Mouse (Mus musculus): Measurements from ENCODE around the gene Sh2b3. TPM values are rescaled to one million over a fixed set of nuclear protein-coding genes. Genes with fewer than 3 reads are reported as not detected.
A peak's percentile ranks its signal among the peaks of the same experiment; 100 is the strongest.

The Sh2b3 gene
- polyA plus RNA-seq, 1 experiment from 2014 or later, result 7.5 TPM

DNA sequence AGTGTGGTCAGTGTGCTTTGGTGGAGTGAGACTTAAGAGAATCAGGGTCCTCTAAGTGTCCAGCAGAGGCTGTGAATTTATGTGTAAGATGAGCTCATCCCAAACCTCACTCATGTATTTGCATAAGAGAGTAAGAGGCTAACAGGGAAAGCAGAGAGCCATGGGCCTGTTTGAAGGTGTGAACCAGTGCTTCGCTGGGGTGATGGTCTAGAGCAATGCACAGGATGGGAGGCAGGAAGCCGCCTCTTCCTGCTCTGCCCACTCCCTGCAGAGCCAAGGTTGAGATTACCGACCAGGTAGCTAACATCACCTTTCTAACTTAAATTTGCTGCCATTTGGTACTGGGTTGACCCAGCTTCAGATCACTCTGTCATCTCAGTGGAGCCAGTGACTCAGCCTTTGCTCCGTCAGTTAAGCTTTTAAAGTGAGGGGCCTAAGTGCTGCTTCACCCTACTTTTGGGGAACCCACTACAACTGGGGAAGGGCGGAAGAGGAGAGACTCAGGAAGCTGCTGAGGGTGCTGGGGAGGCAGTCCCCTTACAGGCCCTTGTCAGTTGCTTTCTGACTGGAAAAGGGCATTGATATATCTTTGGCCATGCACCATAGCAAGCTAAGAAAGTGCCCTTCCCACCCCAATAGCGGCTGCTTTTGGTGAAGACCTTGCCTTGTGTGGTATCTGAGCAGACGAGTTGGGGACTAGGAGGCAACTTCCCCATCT, 24.8 kb downstream of the Sh2b3 start:
- WGBS, result 94% methylated on average over 7 of the region's 7 CpGs
- Histone ChIP-seq H3K9ac (replicated peaks) (no peak overlapping the region), H3K4me1 (peaks cover 1% of the 10 kb centered on the region; the same call in 1 of the 2 replicates), H3K27ac (replicated peaks) (peak overlapping the region; percentile 6; the same call in 1 of the 2 replicates), H3K4me2 (no peak overlapping the region), H3K36me3 (peaks cover 65% of the 10 kb centered on the region), H3K27me3 (replicated peaks) (no peaks in the 10 kb centered on the region), H3K9me3 (replicated peaks) (no peaks in the 10 kb centered on the region), H3K4me3 (replicated peaks) (no peak overlapping the region)
- no peak for ATAC-seq (ENCODE audit: low FRiP score)

DNA sequence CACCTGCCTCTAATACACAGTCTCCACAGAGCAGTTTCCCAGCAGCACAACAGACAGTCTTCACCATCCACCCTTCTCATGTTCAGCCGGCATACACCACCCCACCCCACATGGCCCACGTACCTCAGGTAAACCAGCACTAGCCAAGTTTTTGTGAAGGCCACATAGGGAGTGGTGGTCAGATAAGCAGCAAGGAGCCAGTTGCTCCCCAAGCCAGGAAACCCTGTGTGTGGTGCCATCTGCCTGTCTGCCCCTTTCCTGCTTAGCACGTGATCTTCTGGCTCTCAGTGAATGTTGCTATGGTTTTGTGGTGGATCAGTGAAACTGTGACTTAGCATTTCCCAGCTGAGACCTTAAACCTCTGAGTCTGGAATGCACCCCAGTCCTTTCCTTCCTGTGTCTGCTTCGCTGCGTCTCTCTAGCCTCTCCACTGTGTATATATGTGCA, 25.9 kb downstream of the Sh2b3 start:
- ATAC-seq (ENCODE audit: low FRiP score), result no peak
- Histone ChIP-seq H3K9ac (replicated peaks) (no peak overlapping the region), H3K4me2 (no peak overlapping the region), H3K4me1 (peaks cover 6% of the 10 kb centered on the region), H3K9me3 (replicated peaks) (no peaks in the 10 kb centered on the region), H3K27me3 (replicated peaks) (no peaks in the 10 kb centered on the region), H3K4me3 (replicated peaks) (no peak overlapping the region), H3K36me3 (peaks cover 53% of the 10 kb centered on the region), H3K27ac (replicated peaks) (0 out of 2 replicates have a peak overlapping the region, but pooled peaks have one; percentile 6)
- 86% methylated on average over 5 of the region's 5 CpGs for WGBS

DNA sequence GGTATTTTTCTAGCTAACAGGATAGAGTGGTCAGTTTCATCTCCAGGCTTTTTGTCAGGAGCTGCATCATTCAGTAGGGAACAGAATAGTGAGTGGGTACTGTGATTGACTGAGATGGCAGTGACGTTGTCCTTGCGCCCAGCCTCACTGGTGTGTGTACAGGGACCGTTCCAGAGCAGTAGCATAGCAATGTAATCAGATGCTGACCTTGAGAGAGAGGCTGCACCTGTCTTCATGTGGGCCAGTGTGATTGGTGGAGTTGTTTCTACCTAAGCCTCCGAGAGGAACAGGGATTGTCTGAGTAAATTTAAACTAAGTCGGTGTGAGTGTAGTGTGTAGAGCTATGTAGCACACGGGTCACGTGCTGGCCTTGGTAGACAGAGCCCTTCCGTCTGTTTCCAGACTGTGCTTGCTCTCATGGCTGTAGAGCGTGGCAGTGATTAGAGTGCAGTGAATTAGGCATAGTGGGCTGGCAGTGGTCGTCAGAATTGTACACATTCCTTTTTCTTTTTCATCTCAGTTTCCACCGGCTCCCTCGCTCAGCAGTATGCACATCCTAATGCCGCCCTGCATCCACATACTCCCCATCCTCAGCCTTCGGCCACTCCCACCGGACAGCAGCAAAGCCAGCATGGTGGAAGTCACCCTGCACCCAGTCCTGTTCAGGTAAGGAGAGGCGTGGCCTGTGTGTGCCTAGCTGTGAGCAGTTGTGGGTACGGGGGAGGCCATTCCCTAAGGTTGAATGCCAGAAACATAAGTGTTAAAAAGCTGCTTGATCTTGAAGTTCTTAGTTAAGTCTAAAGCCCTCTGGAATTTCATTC, 26.9 kb downstream of the Sh2b3 start:
- Histone ChIP-seq H3K36me3 (peaks cover 48% of the 10 kb centered on the region), H3K27ac (replicated peaks) (no peak overlapping the region)

DNA sequence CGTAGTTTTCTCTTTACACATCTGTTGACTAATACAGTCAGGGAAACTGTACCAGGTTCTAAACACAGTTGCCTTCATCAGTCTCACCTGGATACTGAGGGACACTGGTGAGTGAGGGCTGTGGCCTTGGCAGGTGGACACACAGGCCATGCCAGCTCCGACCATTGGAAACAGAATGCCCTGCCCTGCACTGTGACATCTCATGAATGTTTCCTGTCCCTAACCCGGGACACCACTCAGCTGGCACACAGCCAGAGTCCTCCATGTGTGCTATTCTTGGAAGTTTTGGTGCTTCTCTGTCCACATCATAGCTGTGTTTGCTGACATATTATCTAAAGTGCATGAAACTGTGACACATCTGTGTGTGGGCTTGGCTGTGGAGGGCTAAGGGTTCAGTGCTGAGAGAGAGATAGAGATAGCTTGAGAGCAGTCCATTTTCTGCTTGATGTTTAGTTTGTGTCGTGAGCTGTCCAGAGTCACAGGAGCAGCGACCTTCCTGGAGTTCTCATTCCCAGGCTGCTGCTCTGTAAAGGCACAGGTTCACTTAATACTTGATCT, 27.7 kb downstream of the Sh2b3 start:
- no peak for ATAC-seq (ENCODE audit: low FRiP score)
- no peak overlapping the region for H3K27ac ChIP-seq (replicated peaks)
- WGBS, result 81% methylated on average over 5 of the region's 5 CpGs

More for the DNA sequence above, 26.9 kb downstream of the Sh2b3 start:
- Histone ChIP-seq H3K27me3 (replicated peaks) (no peaks in the 10 kb centered on the region), H3K9me3 (replicated peaks) (no peaks in the 10 kb centered on the region), H3K4me3 (replicated peaks) (no peak overlapping the region), H3K9ac (replicated peaks) (no peak overlapping the region), H3K4me2 (no peak overlapping the region), H3K4me1 (peaks cover 6% of the 10 kb centered on the region)
- no peak for ATAC-seq (ENCODE audit: low FRiP score)
- WGBS, result 88% methylated on average over 17 of the region's 17 CpGs

DNA sequence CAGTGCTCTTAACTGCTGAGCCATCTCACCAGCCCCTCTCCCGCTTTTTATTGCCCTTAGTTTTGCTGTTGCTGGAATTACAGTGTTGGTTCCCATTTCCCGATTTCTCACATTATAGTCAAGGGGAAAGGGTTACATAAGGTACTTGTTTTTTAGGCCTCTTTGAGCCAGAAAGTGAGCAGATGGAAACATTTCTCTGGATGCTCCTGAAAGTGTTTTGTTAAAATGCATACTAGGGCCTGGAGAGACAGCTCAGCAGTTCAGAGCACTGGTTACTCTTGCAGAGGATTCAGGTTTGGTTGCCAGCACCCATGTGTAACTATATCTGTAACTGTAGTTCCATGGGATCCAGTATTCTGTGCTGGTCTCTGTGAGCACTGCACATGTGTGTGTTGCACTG, 29.2 kb downstream of the Sh2b3 start:
- 91% methylated on average over 2 of the region's 2 CpGs for WGBS
- ATAC-seq (ENCODE audit: low FRiP score), result no peak
- no peaks in the 10 kb centered on the region for H3K27me3 ChIP-seq (replicated peaks)
- H3K9me3 ChIP-seq (replicated peaks), result no peaks in the 10 kb centered on the region
- H3K4me1 ChIP-seq, result peaks cover 6% of the 10 kb centered on the region
- H3K4me3 ChIP-seq (replicated peaks), result no peak overlapping the region
- H3K9ac ChIP-seq (replicated peaks), result no peak overlapping the region
- H3K27ac ChIP-seq (replicated peaks), result no peak overlapping the region
- H3K36me3 ChIP-seq, result peaks cover 55% of the 10 kb centered on the region
- H3K4me2 ChIP-seq, result no peak overlapping the region

More for the DNA sequence above, 27.7 kb downstream of the Sh2b3 start:
- H3K4me3 ChIP-seq (replicated peaks), result no peak overlapping the region
- H3K36me3 ChIP-seq, result peaks cover 52% of the 10 kb centered on the region
- no peaks in the 10 kb centered on the region for H3K9me3 ChIP-seq (replicated peaks)
- no peak overlapping the region for H3K4me2 ChIP-seq
- peaks cover 6% of the 10 kb centered on the region for H3K4me1 ChIP-seq
- no peak overlapping the region for H3K9ac ChIP-seq (replicated peaks)
- H3K27me3 ChIP-seq (replicated peaks), result no peaks in the 10 kb centered on the region

DNA sequence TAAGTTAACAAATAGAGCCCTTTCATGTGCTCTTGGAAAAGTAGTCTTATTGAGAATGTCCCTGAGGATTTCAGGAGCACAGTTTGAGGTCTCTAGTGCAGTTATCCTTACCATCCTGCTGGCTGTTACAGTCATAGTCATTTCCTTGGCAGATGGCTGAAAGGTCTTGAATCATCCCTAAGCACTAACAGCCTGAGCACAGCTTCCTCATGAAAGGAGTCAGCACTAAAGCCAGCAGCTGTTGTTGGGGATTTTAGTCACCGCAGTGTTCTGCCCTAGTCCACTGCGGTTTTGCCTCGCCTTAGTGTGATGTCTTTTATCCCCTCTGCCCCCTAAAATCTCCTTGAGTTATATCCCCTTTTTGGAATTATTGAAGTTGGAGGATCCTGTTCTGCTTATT, 30.3 kb downstream of the Sh2b3 start:
- Histone ChIP-seq H3K36me3 (peaks cover 55% of the 10 kb centered on the region), H3K27ac (replicated peaks) (no peak overlapping the region), H3K27me3 (replicated peaks) (no peaks in the 10 kb centered on the region), H3K4me1 (peaks cover 6% of the 10 kb centered on the region), H3K9ac (replicated peaks) (no peak overlapping the region), H3K4me2 (no peak overlapping the region), H3K4me3 (replicated peaks) (no peak overlapping the region), H3K9me3 (replicated peaks) (no peaks in the 10 kb centered on the region)
- 50% methylated on average over 3 of the region's 3 CpGs for WGBS
- no peak for ATAC-seq (ENCODE audit: low FRiP score)

DNA sequence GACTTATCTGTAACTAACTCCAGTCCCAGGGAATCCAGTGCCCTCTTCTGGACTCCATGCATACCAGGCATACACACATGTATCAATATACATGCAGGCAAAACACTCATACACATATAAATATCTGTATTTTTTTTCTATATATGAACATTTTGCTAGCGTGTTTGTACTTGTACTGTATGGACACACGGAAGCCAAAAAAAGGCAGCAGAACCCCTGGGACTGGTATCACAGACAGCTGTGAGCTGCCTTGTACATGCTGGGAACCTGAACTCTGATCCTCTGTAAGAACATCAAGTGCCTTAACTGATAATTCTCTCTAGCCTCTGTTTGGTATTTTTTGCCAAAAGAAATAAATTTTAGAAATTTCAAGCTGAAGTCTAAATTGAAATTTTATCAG, 39.0 kb downstream of the Sh2b3 start:
- H3K27ac ChIP-seq (replicated peaks), result no peak overlapping the region
- no peaks in the 10 kb centered on the region for H3K9me3 ChIP-seq (replicated peaks)
- no peaks in the 10 kb centered on the region for H3K4me1 ChIP-seq
- WGBS, result 96% methylated on average over 2 of the region's 2 CpGs
- H3K9ac ChIP-seq (replicated peaks), result no peak overlapping the region
- no peaks in the 10 kb centered on the region for H3K27me3 ChIP-seq (replicated peaks)
- no peak overlapping the region for H3K4me3 ChIP-seq (replicated peaks)
- H3K36me3 ChIP-seq, result peaks cover 68% of the 10 kb centered on the region
- no peak for ATAC-seq (ENCODE audit: low FRiP score)
- H3K4me2 ChIP-seq, result no peak overlapping the region

DNA sequence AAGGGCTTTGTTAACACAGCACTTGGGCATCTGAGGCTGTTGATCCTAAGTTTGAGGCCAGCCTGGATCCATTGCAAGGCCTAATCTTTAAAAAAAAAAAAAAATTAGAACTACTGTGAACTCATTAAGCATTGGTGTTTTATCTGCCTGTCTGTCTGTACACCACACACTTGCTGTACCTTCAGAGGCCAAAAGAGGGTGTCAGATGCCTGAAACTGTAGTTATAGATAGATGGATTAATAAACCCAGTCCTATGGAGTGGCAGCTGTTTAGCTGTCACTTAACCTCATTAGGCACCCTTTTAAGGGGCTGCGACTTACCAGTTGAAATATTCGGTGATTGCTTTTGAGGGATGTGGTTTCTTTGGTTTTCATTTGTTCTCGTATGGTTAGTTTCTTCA, 41.6 kb downstream of the Sh2b3 start:
- no peaks in the 10 kb centered on the region for H3K27me3 ChIP-seq (replicated peaks)
- no peak overlapping the region for H3K9ac ChIP-seq (replicated peaks)
- no peaks in the 10 kb centered on the region for H3K4me1 ChIP-seq
- H3K4me3 ChIP-seq (replicated peaks), result no peak overlapping the region
- H3K4me2 ChIP-seq, result no peak overlapping the region
- no peak for ATAC-seq (ENCODE audit: low FRiP score)
- WGBS, result 91% methylated on average over 3 of the region's 3 CpGs
- H3K27ac ChIP-seq (replicated peaks), result no peak overlapping the region
- no peaks in the 10 kb centered on the region for H3K9me3 ChIP-seq (replicated peaks)
- peaks cover 49% of the 10 kb centered on the region for H3K36me3 ChIP-seq

DNA sequence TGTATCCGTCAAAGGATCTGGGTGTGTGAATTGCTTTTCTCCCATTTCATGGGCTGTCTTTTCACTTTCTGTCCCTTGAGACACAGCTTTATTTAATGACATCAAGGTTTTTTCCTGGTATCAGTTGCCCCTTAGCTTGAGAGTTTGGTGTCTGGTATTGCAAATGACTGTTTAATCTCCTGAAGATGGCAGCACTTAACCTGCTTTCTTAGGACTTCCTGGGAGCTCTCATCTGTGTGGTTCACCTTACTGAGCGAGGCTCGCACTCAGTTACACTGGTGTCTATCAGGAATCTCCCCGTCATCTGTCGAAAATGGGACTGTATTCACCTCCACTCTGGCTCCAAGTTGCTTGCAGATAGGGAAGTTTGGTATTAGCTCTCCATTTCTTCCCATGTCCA, 46.4 kb downstream of the Sh2b3 start:
- H3K4me3 ChIP-seq (replicated peaks), result no peak overlapping the region
- no peak overlapping the region for H3K4me2 ChIP-seq
- H3K9ac ChIP-seq (replicated peaks), result no peak overlapping the region
- H3K9me3 ChIP-seq (replicated peaks), result no peaks in the 10 kb centered on the region
- no peaks in the 10 kb centered on the region for H3K4me1 ChIP-seq
- ATAC-seq (ENCODE audit: low FRiP score), result no peak
- WGBS, result 89% methylated on average over 5 of the region's 5 CpGs
- H3K36me3 ChIP-seq, result peaks cover 38% of the 10 kb centered on the region
- H3K27ac ChIP-seq (replicated peaks), result no peak overlapping the region
- H3K27me3 ChIP-seq (replicated peaks), result no peaks in the 10 kb centered on the region

DNA sequence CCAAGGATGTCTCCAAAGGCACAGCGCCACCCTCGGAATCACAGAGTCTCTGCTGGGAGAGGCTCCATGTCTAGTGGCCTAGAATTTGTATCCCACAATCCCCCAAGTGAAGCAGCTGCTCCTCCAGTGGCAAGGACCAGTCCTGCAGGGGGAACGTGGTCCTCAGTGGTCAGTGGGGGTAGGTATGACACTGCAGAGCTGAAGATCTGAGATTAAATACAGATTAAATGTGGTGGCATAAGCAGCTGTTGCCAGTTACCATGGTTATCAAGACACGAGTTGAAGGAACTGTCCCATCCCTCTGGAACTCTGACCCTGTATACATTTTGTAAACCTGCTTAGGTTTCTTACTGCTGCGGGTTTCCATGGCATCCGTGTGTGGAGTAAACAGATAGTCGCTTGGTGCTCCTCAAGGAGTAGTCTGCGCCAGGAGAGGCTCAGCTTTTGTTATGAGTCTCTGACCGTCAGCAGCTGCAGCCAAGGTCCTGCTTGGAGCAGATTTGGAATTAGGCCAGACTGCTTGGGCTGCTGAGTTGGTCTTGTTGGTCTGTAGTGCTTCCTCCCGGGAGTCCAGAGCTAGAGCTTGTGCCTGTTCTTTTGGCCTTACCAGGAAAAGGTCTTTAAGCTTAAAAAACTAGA, 53.5 kb downstream of the Sh2b3 start:
- Histone ChIP-seq H3K4me2 (no peak overlapping the region), H3K4me1 (0 out of 2 replicates have a peak, but pooled peaks cover 4% of the 10 kb centered on the region), H3K9ac (replicated peaks) (no peak overlapping the region), H3K9me3 (replicated peaks) (no peaks in the 10 kb centered on the region), H3K4me3 (replicated peaks) (no peak overlapping the region), H3K27ac (replicated peaks) (peak overlapping the region; percentile 28), H3K27me3 (replicated peaks) (no peaks in the 10 kb centered on the region), H3K36me3 (peaks cover 37% of the 10 kb centered on the region)
- 56% methylated on average over 10 of the region's 10 CpGs for WGBS
- ATAC-seq (ENCODE audit: low FRiP score), result no peak

DNA sequence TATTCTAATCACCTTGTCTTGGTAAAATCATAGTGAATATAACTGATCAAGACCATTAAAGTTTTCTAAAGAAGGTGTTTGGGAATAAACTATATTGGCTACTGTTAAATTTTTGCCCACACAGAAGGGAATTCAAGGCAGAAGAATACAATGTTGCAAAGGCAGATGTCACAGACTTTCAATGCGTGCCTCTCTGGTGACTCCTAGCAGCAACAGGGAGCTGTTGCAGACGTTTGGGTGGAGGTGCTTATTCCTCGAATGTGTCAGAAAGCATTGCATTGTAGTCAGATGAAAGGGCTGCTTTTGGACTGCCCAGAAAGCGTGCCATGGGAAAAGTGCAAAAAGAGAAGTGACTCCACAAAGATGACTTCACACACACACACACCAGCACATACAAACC, 55.0 kb downstream of the Sh2b3 start:
- Histone ChIP-seq H3K27me3 (replicated peaks) (no peaks in the 10 kb centered on the region), H3K27ac (replicated peaks) (no peak overlapping the region), H3K9ac (replicated peaks) (no peak overlapping the region), H3K4me2 (no peak overlapping the region), H3K4me3 (replicated peaks) (no peak overlapping the region), H3K9me3 (replicated peaks) (no peaks in the 10 kb centered on the region), H3K36me3 (peaks cover 38% of the 10 kb centered on the region), H3K4me1 (0 out of 2 replicates have a peak, but pooled peaks cover 7% of the 10 kb centered on the region)
- 47% methylated on average over 4 of the region's 4 CpGs for WGBS
- ATAC-seq (ENCODE audit: low FRiP score), result no peak

Measured in neural tube, embryonic 15.5 days (tissue).